Comparison of ENCODE assay signal across 15 mouse cellular contexts in genomic region chr11:66236557-66236956, GRCm38 (mm10).
"Had no signal": no experiment of that assay in that cellular context is flagged by ENCODE, and none has a peak within 500 bp of the region (broad histone marks: within the 10 kb centered on the region; RNA-seq: fewer than 3 reads in every experiment).

No protein-coding gene starts in this region.

- H3K27me3 ChIP-seq: limb, embryonic 15.5 days; liver, embryonic 12.5 days; neural tube, embryonic 13.5 days had no signal

- H3K9ac ChIP-seq: limb, embryonic 15.5 days; liver, embryonic 12.5 days; neural tube, embryonic 13.5 days had no signal

- H3K9me3 ChIP-seq: limb, embryonic 15.5 days; liver, embryonic 12.5 days; midbrain, embryonic 10.5 days; neural tube, embryonic 13.5 days had no signal

- H3K4me1 ChIP-seq: limb, embryonic 15.5 days; liver, embryonic 12.5 days; midbrain, embryonic 10.5 days had no signal

- ATAC-seq: liver, embryonic 12.5 days had no signal

- H3K4me2 ChIP-seq: limb, embryonic 15.5 days; liver, embryonic 12.5 days; neural tube, embryonic 13.5 days had no signal

- H3K36me3 ChIP-seq: limb, embryonic 15.5 days; liver, embryonic 12.5 days; midbrain, embryonic 10.5 days; neural tube, embryonic 13.5 days had no signal

- H3K4me3 ChIP-seq: limb, embryonic 15.5 days; liver, embryonic 12.5 days; midbrain, embryonic 10.5 days; neural tube, embryonic 13.5 days had no signal

- DNase-seq: kidney, adult 11 months; kidney, postnatal 14 days; layer of hippocampus, adult 9-11 months; layer of hippocampus, postnatal 36 days; lung, postnatal 36 days; midbrain, embryonic 14.5 days; retina, postnatal 1 day; right cerebral cortex, postnatal 4 days; spleen, adult 18-20 months; thymus, adult 2 months; thymus, postnatal 25 days had no signal

- H3K27ac ChIP-seq: limb, embryonic 15.5 days; liver, embryonic 12.5 days; midbrain, embryonic 10.5 days; neural tube, embryonic 13.5 days had no signal
